ENCODE assay signal across 14 mouse cellular contexts in genomic region chr4:58419225-58419624, GRCm38 (mm10).
DNase-seq lines count a peak whose midpoint lies in the region; ATAC-seq and TF ChIP-seq lines count a peak whose summit lies in the region.
"Had no signal": no experiment of that assay in that cellular context is flagged by ENCODE, and none has a peak within 500 bp of the region (broad histone marks: within the 10 kb centered on the region; RNA-seq: fewer than 3 reads in every experiment).

No protein-coding gene starts in this region.

- no peaks in the 10 kb centered on the region for H3K4me1 ChIP-seq in kidney, adult 2 months (ENCODE audit: control insufficient read depth, insufficient read depth, low read length)
- peaks cover 4% of the 10 kb centered on the region for H3K4me1 ChIP-seq in lung, embryonic 16.5 days (replicated peaks; ENCODE audit: control insufficient read depth, insufficient read depth, low read length)
- H3K4me1 ChIP-seq in lung, adult 2 months (ENCODE audit: control insufficient read depth, insufficient read depth, low read length), result no peaks in the 10 kb centered on the region
- H3K4me1 ChIP-seq in small intestine, adult 2 months (ENCODE audit: control insufficient read depth, insufficient read depth, insufficient read length, low read length), result peaks cover 3% of the 10 kb centered on the region; the same call in 1 of the 2 replicates
- H3K4me1 ChIP-seq: hindbrain, embryonic 15.5 days; limb, embryonic 12.5 days had no signal

- 0 out of 2 replicates have a peak, but pooled peaks have one; percentile 43 for ATAC-seq in lung, embryonic 16.5 days (ENCODE audit: low read depth)

- no peak overlapping the region for H3K9ac ChIP-seq in lung, embryonic 16.5 days (ENCODE audit: low read length)
- H3K9ac ChIP-seq: embryonic facial prominence, embryonic 15.5 days; heart, embryonic 13.5 days; hindbrain, embryonic 15.5 days; limb, embryonic 12.5 days had no signal

- H3K9me3 ChIP-seq in lung, embryonic 16.5 days (ENCODE audit: control insufficient read depth, low read length), result no peaks in the 10 kb centered on the region
- H3K9me3 ChIP-seq: embryonic facial prominence, embryonic 15.5 days; heart, embryonic 13.5 days; hindbrain, embryonic 15.5 days; limb, embryonic 12.5 days had no signal

- no peak overlapping the region for H3K4me3 ChIP-seq in kidney, adult 2 months (ENCODE audit: insufficient read depth, low read depth, low read length)
- H3K4me3 ChIP-seq in lung, embryonic 16.5 days (ENCODE audit: low read length), result no peak overlapping the region
- H3K4me3 ChIP-seq in lung, adult 2 months (replicated peaks; ENCODE audit: extremely low read depth, low read depth, low read length), result no peak overlapping the region
- no peak overlapping the region for H3K4me3 ChIP-seq in small intestine, adult 2 months (ENCODE audit: low read depth, low read length)
- H3K4me3 ChIP-seq: embryonic facial prominence, embryonic 15.5 days; heart, embryonic 13.5 days; hindbrain, embryonic 15.5 days; limb, embryonic 12.5 days had no signal

- TF ChIP-seq CTCF in kidney, adult 2 months (conservative IDR thresholded peaks at IDR 0.05; ENCODE audit: insufficient read depth, insufficient read length, low read depth, low read length), result peak; percentile 40
- TF ChIP-seq CTCF in lung, adult 2 months (IDR thresholded peaks at IDR 0.05; ENCODE audit: insufficient read depth, low read length), result no peak
- TF ChIP-seq CTCF in small intestine, adult 2 months (IDR thresholded peaks at IDR 0.05; ENCODE audit: extremely low read depth, insufficient read length, insufficient replicate concordance, low read depth, low read length), result peak; percentile 47; the same call in 1 of the 2 replicates

- H3K4me2 ChIP-seq in lung, embryonic 16.5 days (ENCODE audit: low read depth, low read length), result no peak overlapping the region
- H3K4me2 ChIP-seq: embryonic facial prominence, embryonic 15.5 days; heart, embryonic 13.5 days; hindbrain, embryonic 15.5 days; limb, embryonic 12.5 days had no signal

- H3K27ac ChIP-seq in kidney, adult 2 months (ENCODE audit: insufficient read depth, low read depth, low read length), result no peak overlapping the region
- H3K27ac ChIP-seq in lung, embryonic 16.5 days (ENCODE audit: low read length), result no peak overlapping the region
- H3K27ac ChIP-seq in small intestine, adult 2 months (ENCODE audit: insufficient read depth, low read depth, low read length), result no peak overlapping the region
- H3K27ac ChIP-seq: embryonic facial prominence, embryonic 15.5 days; heart, embryonic 13.5 days; hindbrain, embryonic 15.5 days; limb, embryonic 12.5 days had no signal

- no peaks in the 10 kb centered on the region for H3K36me3 ChIP-seq in kidney, adult 2 months (ENCODE audit: control insufficient read depth, insufficient read depth, low read length)
- no peaks in the 10 kb centered on the region for H3K36me3 ChIP-seq in lung, embryonic 16.5 days (ENCODE audit: control insufficient read depth, insufficient read depth, low read length)
- H3K36me3 ChIP-seq in small intestine, adult 2 months (ENCODE audit: control insufficient read depth, insufficient read depth, low read length), result no peaks in the 10 kb centered on the region
- H3K36me3 ChIP-seq: embryonic facial prominence, embryonic 15.5 days; heart, embryonic 13.5 days; hindbrain, embryonic 15.5 days; limb, embryonic 12.5 days had no signal

- peak; percentile 31 for DNase-seq in kidney, adult 2 months
- DNase-seq in kidney, adult 11 months, result no peak
- no peak for DNase-seq in lung, adult 2 months
- DNase-seq in R1 (ENCODE audit: low read depth, low spot score), result peak; percentile 37
- no peak for DNase-seq in right cerebral cortex, postnatal 14 days
- DNase-seq: adrenal gland, postnatal 14 days; cerebellum, adult 11 months; layer of hippocampus, adult 9-11 months had no signal

- 33% methylated on average over 5 of the region's 5 CpGs for WGBS in kidney, adult 2 months
- WGBS in lung, embryonic 16.5 days, result 22% methylated on average over 5 of the region's 5 CpGs
- 18% methylated on average over 5 of the region's 5 CpGs for WGBS in lung, adult 2 months
- WGBS in small intestine, adult 2 months, result 12% methylated on average over 5 of the region's 5 CpGs

- no peaks in the 10 kb centered on the region for H3K27me3 ChIP-seq in kidney, adult 2 months (replicated peaks; ENCODE audit: control insufficient read depth, insufficient read depth, low read length)
- no peaks in the 10 kb centered on the region for H3K27me3 ChIP-seq in lung, embryonic 16.5 days (ENCODE audit: control insufficient read depth, insufficient read depth, low read depth, low read length)
- H3K27me3 ChIP-seq in small intestine, adult 2 months (ENCODE audit: control insufficient read depth, insufficient read depth, low read length), result no peaks in the 10 kb centered on the region
- H3K27me3 ChIP-seq: embryonic facial prominence, embryonic 15.5 days; heart, embryonic 13.5 days; hindbrain, embryonic 15.5 days; limb, embryonic 12.5 days had no signal

- no peak for TF ChIP-seq POLR2A in kidney, adult 2 months (IDR thresholded peaks at IDR 0.05; ENCODE audit: low read depth, low read length)
- no peak for TF ChIP-seq POLR2A in lung, adult 2 months (IDR thresholded peaks at IDR 0.05; ENCODE audit: borderline replicate concordance, extremely low read depth, low read depth, low read length)
- no peak for TF ChIP-seq POLR2A in small intestine, adult 2 months (IDR thresholded peaks at IDR 0.05; ENCODE audit: low read depth, low read length)

Comparison
In these comparisons a context has a peak if more than half of its experiments do, and no peak if none do; other contexts are left out.
1. DNase-seq: peak in kidney, adult 2 months (single experiment) and R1 (single experiment); none in kidney, adult 11 months (single experiment), lung, adult 2 months (single experiment) and right cerebral cortex, postnatal 14 days (single experiment).